Mouse (Mus musculus) kidney, adult 10 weeks (tissue): ENCODE measurements around the gene Ip6k2. TPM values are rescaled to one million over a fixed set of nuclear protein-coding genes. Genes with fewer than 3 reads are reported as not detected.

Experiments used
- polyA plus RNA-seq: library from polyadenylated mRNA; stranded (reverse); fragments of 350-450 nt; fragmentation: Illumina TruSeq; extraction: RNeasy Lipid Tissue Mini Kit (QIAGEN cat#74804); gene quantifications from one replicate; pipeline ENCODE4 v1.2.3, GENCODE M21; 2014; ENCODE audit warnings: low read depth, low replicate concordance

The Ip6k2 gene
- polyA plus RNA-seq, result 123 TPM

DNA sequence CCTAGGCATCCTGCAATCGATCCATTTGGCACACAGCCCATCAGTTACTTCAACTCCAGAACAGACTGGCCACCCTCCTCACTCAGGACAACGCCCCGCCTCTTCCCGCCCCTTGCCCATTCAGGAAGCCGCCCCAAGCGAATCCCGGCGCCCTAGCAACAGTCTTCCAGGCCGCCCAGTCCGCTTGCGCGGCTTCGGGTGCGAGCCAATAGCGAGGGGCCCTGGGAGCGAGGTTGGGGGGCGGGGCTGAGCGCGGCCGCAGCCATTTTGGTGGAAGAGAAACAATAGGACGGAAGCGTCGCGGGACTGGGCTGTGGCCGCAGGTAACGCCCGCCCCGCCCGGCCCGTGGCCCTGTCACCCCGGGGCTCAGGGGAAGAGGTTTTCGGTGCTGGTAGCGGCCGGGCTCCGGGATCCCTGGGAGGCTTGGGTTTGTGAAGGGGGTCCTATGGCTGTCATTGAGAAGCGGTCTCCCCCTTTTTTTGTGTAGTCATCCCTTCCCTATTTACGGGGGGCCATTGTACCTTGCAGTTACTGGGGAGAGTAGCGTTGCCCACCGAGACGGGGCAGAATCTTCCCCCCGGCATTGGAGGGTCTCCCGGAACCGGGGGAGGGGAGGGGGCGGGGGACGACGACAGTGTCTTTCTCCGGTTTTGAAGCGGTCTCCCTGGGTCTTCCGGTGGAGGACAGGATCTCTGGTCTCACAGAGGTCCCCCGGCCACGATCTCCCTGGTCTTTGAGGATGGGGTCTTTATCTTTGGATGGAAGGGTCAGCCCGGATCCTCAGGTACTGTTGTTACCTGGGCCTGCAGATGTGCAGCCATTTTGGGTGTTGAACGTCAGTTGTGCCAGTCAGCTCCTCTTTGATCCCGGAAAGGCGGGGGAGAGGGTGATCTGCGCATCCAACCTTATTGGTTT is at the start of gene Ip6k2:
Ip6k2 (plus strand) TSS at position 249 of the 916 bp plus-strand sequence.

DNA sequence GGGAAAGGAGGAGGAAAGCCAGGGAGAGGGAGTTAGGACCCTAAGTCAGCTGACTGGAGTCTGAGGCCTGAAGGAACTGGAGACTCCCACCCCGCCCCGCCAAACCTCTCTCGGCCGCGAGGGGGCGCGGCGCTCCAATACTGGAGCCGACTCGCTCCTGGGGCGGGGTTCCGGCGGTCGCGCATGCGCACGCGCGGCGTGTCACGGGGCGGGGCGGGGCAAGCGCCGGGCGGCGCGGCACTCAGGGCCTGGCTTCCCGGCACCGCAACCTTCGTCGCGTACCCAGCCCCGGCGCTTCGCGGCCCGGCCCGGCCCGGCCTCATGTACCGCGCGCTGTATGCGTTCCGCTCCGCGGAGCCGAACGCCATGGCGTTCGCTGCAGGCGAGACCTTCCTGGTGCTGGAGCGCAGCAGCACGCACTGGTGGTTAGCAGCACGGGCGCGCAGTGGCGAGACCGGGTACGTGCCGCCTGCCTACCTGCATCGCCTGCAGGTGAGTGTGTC is 24.6 kb downstream of the Ip6k2 start, which contains the start of gene Nckipsd:
Nckipsd (plus strand) TSS at position 206 of the 503 bp plus-strand sequence.

DNA sequence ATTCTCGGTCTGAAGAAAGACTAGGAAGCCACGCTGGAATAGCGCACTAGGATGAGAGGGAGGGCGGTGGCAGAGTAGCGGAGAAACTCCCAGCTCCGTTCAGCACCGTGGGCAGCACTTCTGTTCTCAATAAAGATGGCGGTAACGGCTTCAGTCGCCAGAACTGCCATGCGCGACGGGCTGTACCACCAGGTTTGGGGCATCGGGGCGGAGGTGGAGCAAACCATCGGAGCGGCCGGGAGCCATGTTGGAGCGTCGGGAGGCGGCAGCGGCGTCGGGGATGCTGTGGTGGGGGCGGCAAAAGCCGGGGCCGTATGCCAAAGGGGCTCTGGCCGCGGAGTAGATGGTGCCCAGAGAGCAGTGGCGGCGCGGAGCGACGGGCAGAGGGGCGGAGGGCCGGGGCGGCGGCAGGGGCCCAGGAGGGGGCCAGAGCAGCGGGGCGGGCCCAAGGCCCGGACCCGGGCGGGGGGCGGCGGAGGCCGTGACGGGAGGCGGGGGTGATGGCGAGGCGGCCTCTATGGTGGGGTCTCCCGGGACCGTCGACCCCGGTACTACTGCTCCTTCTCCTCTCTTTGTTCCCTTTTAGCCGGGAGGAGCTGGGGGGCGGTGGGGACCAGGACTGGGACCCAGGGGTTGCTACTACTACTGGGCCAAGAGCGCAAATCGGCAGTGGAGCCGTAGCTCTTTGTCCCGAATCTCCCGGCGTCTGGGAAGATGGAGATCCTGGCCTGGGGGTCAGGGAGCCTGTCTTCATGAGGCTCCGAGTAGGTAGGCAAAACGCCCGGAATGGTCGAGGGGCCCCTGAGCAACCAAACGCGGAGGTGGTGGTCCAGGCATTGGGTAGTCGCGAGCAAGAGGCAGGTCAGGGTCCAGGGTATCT is 42.5 kb downstream of the Ip6k2 start, which contains the start of gene Celsr3:
Celsr3 (plus strand) TSS at position 501 of the 880 bp plus-strand sequence.

DNA sequence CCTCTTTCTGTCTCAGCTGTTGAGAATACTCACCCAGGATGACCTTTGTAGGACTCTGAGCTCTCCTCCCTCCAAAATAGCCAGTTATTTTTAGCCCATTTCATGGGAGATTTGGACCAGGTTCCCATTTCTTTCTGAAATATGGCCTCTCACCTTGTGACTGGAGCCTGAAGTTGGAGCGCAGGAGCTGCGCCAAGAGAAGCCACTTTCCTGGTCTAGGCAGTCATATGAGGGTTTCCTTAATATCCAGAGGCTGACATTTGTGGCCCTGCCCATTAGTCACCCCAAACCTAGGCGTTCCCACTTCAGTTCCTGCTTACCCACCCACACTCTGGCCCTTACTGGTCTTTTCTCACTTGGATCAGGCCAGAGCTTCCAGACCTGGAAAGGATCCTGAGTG is 69.4 kb downstream of the Ip6k2 start, which contains the start of gene Slc26a6:
Slc26a6 (plus strand) TSS at position 308 of the 400 bp plus-strand sequence.

Other genes with a start within 250 kb of the Ip6k2 start
- 15.8 TPM for gene Impdh2, start 223.5 kb upstream of the Ip6k2 start, polyA plus RNA-seq
- gene Ndufaf3, start 216.4 kb upstream of the Ip6k2 start, polyA plus RNA-seq, result 4.7 TPM
- gene Dalrd3, start 213.9 kb upstream of the Ip6k2 start, polyA plus RNA-seq, result 3.6 TPM
- gene Wdr6, start 205.1 kb upstream of the Ip6k2 start, polyA plus RNA-seq, result 1.7 TPM
- not detected for gene P4htm, start 186.1 kb upstream of the Ip6k2 start, polyA plus RNA-seq
- gene Arih2, start 134.4 kb upstream of the Ip6k2 start, polyA plus RNA-seq, result 40.2 TPM
- 62.8 TPM for gene Slc25a20, start 121.7 kb upstream of the Ip6k2 start, polyA plus RNA-seq
- 110 TPM for gene Prkar2a, start 94.5 kb upstream of the Ip6k2 start, polyA plus RNA-seq
- 0.16 TPM for gene Nckipsd, start 24.6 kb downstream of the Ip6k2 start, polyA plus RNA-seq
- gene Celsr3, start 42.5 kb downstream of the Ip6k2 start, polyA plus RNA-seq, result not detected
- 0.40 TPM for gene Slc26a6, start 69.5 kb downstream of the Ip6k2 start, polyA plus RNA-seq
- gene Tmem89, start 130.8 kb downstream of the Ip6k2 start, polyA plus RNA-seq, result not detected
- 108 TPM for gene Uqcrc1, start 152.8 kb downstream of the Ip6k2 start, polyA plus RNA-seq
- gene Col7a1, start 169.8 kb downstream of the Ip6k2 start, polyA plus RNA-seq, result not detected
- gene Ucn2, start 202.2 kb downstream of the Ip6k2 start, polyA plus RNA-seq, result not detected
- 0.12 TPM for gene Pfkfb4, start 208.0 kb downstream of the Ip6k2 start, polyA plus RNA-seq